Mouse (Mus musculus): Measurements from ENCODE around the gene Gm9844. TPM values are rescaled to one million over a fixed set of nuclear protein-coding genes. Genes with fewer than 3 reads are reported as not detected.

Gm9844 gene
- total and polyA plus RNA-seq, 3 experiments: 0.54 to 0.95 TPM; not detected in 1

DNA sequence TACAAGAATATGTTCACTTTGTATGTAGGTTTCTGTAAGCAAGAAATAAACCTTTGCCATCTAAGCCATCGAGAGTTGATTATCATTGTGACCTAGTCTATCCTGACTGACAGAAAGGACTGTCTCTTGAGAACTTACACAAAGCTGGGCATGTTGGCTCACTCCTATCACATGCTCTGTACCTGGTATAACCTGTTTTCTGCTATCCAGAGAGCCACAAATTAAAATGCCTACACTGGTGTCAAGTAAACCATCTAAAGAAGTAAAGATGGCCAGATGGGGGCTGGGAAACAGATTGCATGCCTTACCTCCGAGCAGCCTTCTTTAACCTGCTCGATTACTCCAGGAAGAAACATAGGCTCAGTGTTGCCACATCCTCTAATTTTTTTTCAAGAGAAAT, 15.6 kb downstream of the Gm9844 start:
- no peaks in the 10 kb centered on the region for H3K9me3 ChIP-seq (replicated peaks; ENCODE audit: insufficient read depth, low read length)
- no peak for DNase-seq (ENCODE audit: low read depth, low spot score)
- peaks cover 0 to under 1% of the 10 kb centered on the region in 2 experiments; a peak in 2 of 4 replicates for H3K4me1 ChIP-seq (ENCODE audit: control insufficient read depth in 1 of 2, insufficient read depth in 2 of 2, low read length in 2 of 2)
- peaks cover 25 to 31% of the 10 kb centered on the region in 2 experiments for H3K27me3 ChIP-seq (ENCODE audit: control insufficient read depth in 1 of 2, insufficient read depth in 2 of 2, low read length in 2 of 2)
- H3K36me3 ChIP-seq (ENCODE audit: control insufficient read depth in 1 of 2, insufficient read depth in 2 of 2, low read length in 2 of 2): no peaks in the 10 kb centered on the region
- no peak overlapping the region for H3K9ac ChIP-seq (ENCODE audit: control insufficient read depth, low read depth, low read length, poor library complexity, severe bottlenecking)
- H3K4me3 ChIP-seq (ENCODE audit: control insufficient read depth in 1 of 2, insufficient read depth in 1 of 2, low read depth in 2 of 2, low read length in 2 of 2): no peak overlapping the region
- TF ChIP-seq NRF1 (IDR thresholded peaks at IDR 0.05; ENCODE audit: insufficient read depth, low read depth, low read length, poor library complexity, severe bottlenecking): no peak
- TF ChIP-seq MAZ (IDR thresholded peaks at IDR 0.05; ENCODE audit: low read depth, low read length): no peak
- no peak for TF ChIP-seq USF2 (IDR thresholded peaks at IDR 0.05; ENCODE audit: borderline replicate concordance in 1 of 2, insufficient read depth in 1 of 2, low read depth in 1 of 2, low read length in 2 of 2)
- TF ChIP-seq ETS1 (IDR thresholded peaks at IDR 0.05; ENCODE audit: low read depth, low read length): no peak
- no peak for TF ChIP-seq BHLHE40 (IDR thresholded peaks at IDR 0.05; ENCODE audit: borderline replicate concordance, low read depth, low read length)
- TF ChIP-seq ELF1 (IDR thresholded peaks at IDR 0.05; ENCODE audit: low read depth, low read length): no peak
- no peak for TF ChIP-seq GABPA (IDR thresholded peaks at IDR 0.05; ENCODE audit: low read depth, low read length)
- TF ChIP-seq ZKSCAN1 (IDR thresholded peaks at IDR 0.05; ENCODE audit: low read depth, low read length): no peak
- TF ChIP-seq TBP (IDR thresholded peaks at IDR 0.05; ENCODE audit: low read depth, low read length): no peak
- no peak for TF ChIP-seq MAX (IDR thresholded peaks at IDR 0.05; ENCODE audit: low read length)
- TF ChIP-seq JUND (IDR thresholded peaks at IDR 0.05; ENCODE audit: low read depth, low read length): no peak
- TF ChIP-seq ZC3H11A (IDR thresholded peaks at IDR 0.05; ENCODE audit: low read depth, low read length): no peak
- no peak for TF ChIP-seq HCFC1 (IDR thresholded peaks at IDR 0.05; ENCODE audit: low read depth, low read length)
- H3K27ac ChIP-seq (ENCODE audit: control insufficient read depth, low read depth, low read length): no peak overlapping the region
- H3K79me2 ChIP-seq (ENCODE audit: control insufficient read depth, insufficient read depth, low read length, poor library complexity): no peaks in the 10 kb centered on the region

DNA sequence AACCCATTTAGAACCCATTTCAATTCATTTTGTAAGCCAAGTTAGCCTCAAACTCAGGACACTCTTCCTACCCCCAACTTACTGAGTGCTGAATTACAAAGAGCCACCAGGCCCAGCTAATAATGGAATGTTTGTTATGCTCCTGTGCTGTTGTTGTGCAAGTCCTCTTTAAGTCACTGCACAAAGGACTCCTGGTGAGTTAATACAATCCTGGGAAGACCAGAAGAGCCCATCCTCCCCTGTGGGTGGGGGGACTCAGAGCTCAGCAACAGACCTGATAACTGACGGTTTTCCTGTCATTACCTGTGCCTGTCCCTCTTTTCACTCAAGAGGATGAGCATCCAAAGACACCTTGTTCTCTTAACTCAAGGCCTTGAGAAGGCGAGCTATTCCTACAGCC, 17.6 kb downstream of the Gm9844 start:
- H3K36me3 ChIP-seq (ENCODE audit: control insufficient read depth in 1 of 2, insufficient read depth in 2 of 2, low read length in 2 of 2): no peaks in the 10 kb centered on the region
- no peak for DNase-seq (ENCODE audit: low read depth, low spot score)
- no peak for TF ChIP-seq ZKSCAN1 (IDR thresholded peaks at IDR 0.05; ENCODE audit: low read depth, low read length)
- no peak for TF ChIP-seq USF1 (IDR thresholded peaks at IDR 0.05; ENCODE audit: low read depth, low read length)
- no peak for TF ChIP-seq NELFE (IDR thresholded peaks at IDR 0.05; ENCODE audit: low read depth, low read length)
- no peak for TF ChIP-seq ZMIZ1 (IDR thresholded peaks at IDR 0.05; ENCODE audit: low read depth, low read length)
- no peak for TF ChIP-seq MEF2A (IDR thresholded peaks at IDR 0.05; ENCODE audit: extremely low read depth, insufficient replicate concordance, low read depth, low read length, poor library complexity, severe bottlenecking)
- TF ChIP-seq HCFC1 (IDR thresholded peaks at IDR 0.05; ENCODE audit: low read depth, low read length): no peak
- no peak for TF ChIP-seq TCF12 (IDR thresholded peaks at IDR 0.05; ENCODE audit: low read depth, low read length)
- TF ChIP-seq MAFK (IDR thresholded peaks at IDR 0.05; ENCODE audit: borderline replicate concordance, low read depth, low read length): no peak
- TF ChIP-seq GATA1 (IDR thresholded peaks at IDR 0.05; ENCODE audit: low read depth, low read length): no peak
- no peak for TF ChIP-seq ETS1 (IDR thresholded peaks at IDR 0.05; ENCODE audit: low read depth, low read length)
- no peak for TF ChIP-seq RAD21 (IDR thresholded peaks at IDR 0.05; ENCODE audit: low read depth, low read length)
- no peak for TF ChIP-seq UBTF (IDR thresholded peaks at IDR 0.05; ENCODE audit: borderline replicate concordance, insufficient read depth, low read depth, low read length)
- TF ChIP-seq RCOR1 (IDR thresholded peaks at IDR 0.05; ENCODE audit: low read depth, low read length): no peak
- no peak for TF ChIP-seq MXI1 (IDR thresholded peaks at IDR 0.05; ENCODE audit: low read depth, low read length)
- no peak for TF ChIP-seq CTCF (IDR thresholded peaks at IDR 0.05 in 2 of 3, conservative IDR thresholded peaks at IDR 0.05 in 1 of 3; ENCODE audit: control insufficient read depth in 1 of 3, insufficient read depth in 1 of 3, low read depth in 2 of 3, low read length in 3 of 3, poor library complexity in 1 of 3, severe bottlenecking in 1 of 3)
- H3K27ac ChIP-seq (ENCODE audit: control insufficient read depth, low read depth, low read length): no peak overlapping the region
- no peak overlapping the region for H3K9ac ChIP-seq (ENCODE audit: control insufficient read depth, low read depth, low read length, poor library complexity, severe bottlenecking)
- H3K9me3 ChIP-seq (replicated peaks; ENCODE audit: insufficient read depth, low read length): no peaks in the 10 kb centered on the region
- peaks cover 0 to 5% of the 10 kb centered on the region in 2 experiments; a peak in 2 of 4 replicates for H3K4me1 ChIP-seq (ENCODE audit: control insufficient read depth in 1 of 2, insufficient read depth in 2 of 2, low read length in 2 of 2)
- peaks cover 20 to 28% of the 10 kb centered on the region in 2 experiments for H3K27me3 ChIP-seq (ENCODE audit: control insufficient read depth in 1 of 2, insufficient read depth in 2 of 2, low read length in 2 of 2)
- H3K4me3 ChIP-seq (ENCODE audit: control insufficient read depth in 1 of 2, insufficient read depth in 1 of 2, low read depth in 2 of 2, low read length in 2 of 2): no peak overlapping the region
- peaks cover 2% of the 10 kb centered on the region for H3K79me2 ChIP-seq (ENCODE audit: control insufficient read depth, insufficient read depth, low read length, poor library complexity)
